Comparison of ENCODE assay signal across 9 mouse cellular contexts in genomic region chr7:125469937-125470336, GRCm38 (mm10). TPM values are rescaled to one million over a fixed set of nuclear protein-coding genes. Genes with fewer than 3 reads are reported as not detected.
A peak's percentile ranks its signal among the peaks of the same experiment; 100 is the strongest.
DNase-seq lines count a peak whose midpoint lies in the region; ATAC-seq and TF ChIP-seq lines count a peak whose summit lies in the region.
"Had no signal": no experiment of that assay in that cellular context is flagged by ENCODE, and none has a peak within 500 bp of the region (broad histone marks: within the 10 kb centered on the region; RNA-seq: fewer than 3 reads in every experiment).

No protein-coding gene starts in this region.

- H3K36me3 ChIP-seq in CH12.LX (replicated peaks in 1 of 2; ENCODE audit: control insufficient read depth in 1 of 2, insufficient read depth in 1 of 2, low read length in 1 of 2): peaks cover 51 to 82% of the 10 kb centered on the region in 2 experiments
- peaks cover 57% of the 10 kb centered on the region for H3K36me3 ChIP-seq in heart, postnatal 0 days (replicated peaks; ENCODE audit: control insufficient read depth, insufficient read depth, low read length)

- H3K27me3 ChIP-seq in CH12.LX (replicated peaks): no peaks in the 10 kb centered on the region
- H3K27me3 ChIP-seq in heart, postnatal 0 days (ENCODE audit: control insufficient read depth, insufficient read depth, low read length): no peaks in the 10 kb centered on the region
- H3K27me3 ChIP-seq: heart, embryonic 13.5 days had no signal

- H3K27ac ChIP-seq in CH12.LX (ENCODE audit: insufficient read depth, low read depth): no peak overlapping the region
- no peak overlapping the region for H3K27ac ChIP-seq in heart, postnatal 0 days (ENCODE audit: low read depth)
- H3K27ac ChIP-seq: heart, embryonic 13.5 days had no signal

- peak; percentile 93 to 97 for TF ChIP-seq CTCF in CH12.LX (conservative IDR thresholded peaks at IDR 0.05 in 1 of 2, IDR thresholded peaks at IDR 0.05 in 1 of 2; ENCODE audit: low read depth in 2 of 2, low read length in 2 of 2)
- TF ChIP-seq CTCF in heart, postnatal 0 days (IDR thresholded peaks at IDR 0.05; ENCODE audit: low read depth): peak; percentile 91

- in situ Hi-C loops in CH12.LX (cut with MboI; ENCODE audit: low pct_ligation_motif_present, low pct_unique_long_range_greater_than_20kb, low sequenced_read_pairs): no loop called here

- DNase-seq in CH12.LX (ENCODE audit: extremely low read depth): peak; percentile 79
- DNase-seq in adrenal gland, adult 8-10 months: peak; percentile 51
- peak; percentile 63 for DNase-seq in embryo, embryonic 11.5 days (ENCODE audit: low read depth, low spot score)
- peak; percentile 83 for DNase-seq in heart, postnatal 0 days (ENCODE audit: low spot score)
- DNase-seq in kidney, postnatal 36 days: peak; percentile 71 to 86
- peak; percentile 84 for DNase-seq in lung, postnatal 14 days
- DNase-seq in retina, postnatal 1 day: peak; percentile 81
- peak; percentile 87 for DNase-seq in thymus, postnatal 4 days

- WGBS in heart, postnatal 0 days: 22% methylated on average over 5 of the region's 5 CpGs

- peaks cover 5 to 54% of the 10 kb centered on the region in 2 experiments; a peak in 3 of 4 replicates for H3K4me1 ChIP-seq in CH12.LX (ENCODE audit: control insufficient read depth in 1 of 2, insufficient read depth in 2 of 2)
- peaks cover 16% of the 10 kb centered on the region for H3K4me1 ChIP-seq in heart, postnatal 0 days (ENCODE audit: control insufficient read depth, insufficient read depth)

- H3K9ac ChIP-seq in CH12.LX (ENCODE audit: insufficient read depth, low read depth): no peak overlapping the region
- no peak overlapping the region for H3K9ac ChIP-seq in heart, postnatal 0 days (replicated peaks; ENCODE audit: low read depth, low read length)
- H3K9ac ChIP-seq: heart, embryonic 13.5 days had no signal

- no peak overlapping the region for H3K4me3 ChIP-seq in CH12.LX (replicated peaks in 1 of 3; ENCODE audit: low read depth in 2 of 3, low read length in 2 of 3, poor library complexity in 1 of 3)
- no peak overlapping the region for H3K4me3 ChIP-seq in heart, postnatal 0 days (ENCODE audit: low read depth, low read length)
- H3K4me3 ChIP-seq: heart, embryonic 13.5 days had no signal

- TF ChIP-seq RAD21 in CH12.LX (IDR thresholded peaks at IDR 0.05; ENCODE audit: low read depth, low read length): peak; percentile 75

- no peaks in the 10 kb centered on the region for H3K9me3 ChIP-seq in CH12.LX (replicated peaks; ENCODE audit: low read length)
- H3K9me3 ChIP-seq in heart, postnatal 0 days (replicated peaks; ENCODE audit: control insufficient read depth, low read length): no peaks in the 10 kb centered on the region
- H3K9me3 ChIP-seq: heart, embryonic 13.5 days had no signal

- ATAC-seq in heart, postnatal 0 days (ENCODE audit: insufficient read depth, low read depth): no peak; the same call in 1 of the 2 replicates

- dilution Hi-C loops in CH12.LX (cut with MboI; ENCODE audit: extremely low pct_ligation_motif_present, extremely low pct_unique_long_range_greater_than_20kb, low sequenced_read_pairs): no loop called here

- no peak overlapping the region for H3K4me2 ChIP-seq in CH12.LX (ENCODE audit: insufficient read depth, low read depth, poor library complexity, severe bottlenecking)
- no peak overlapping the region for H3K4me2 ChIP-seq in heart, postnatal 0 days (ENCODE audit: low read depth, low read length)
- H3K4me2 ChIP-seq: heart, embryonic 13.5 days had no signal

- no peak for TF ChIP-seq EP300 in CH12.LX (IDR thresholded peaks at IDR 0.05; ENCODE audit: low read length)
- TF ChIP-seq EP300 in heart, postnatal 0 days (IDR thresholded peaks at IDR 0.05; ENCODE audit: low read depth): no peak

- no peak for TF ChIP-seq POLR2A in CH12.LX (IDR thresholded peaks at IDR 0.05; ENCODE audit: low read depth, low read length)

- H3K79me2 ChIP-seq in CH12.LX (replicated peaks; ENCODE audit: control insufficient read depth, extremely low read depth, insufficient read depth, poor library complexity, severe bottlenecking): no peaks in the 10 kb centered on the region

TF ChIP-seq in CH12.LX, 34 proteins besides CTCF, POLR2A, EP300 and RAD21:
- no peak for TF ChIP-seq MYC (IDR thresholded peaks at IDR 0.05; ENCODE audit: low read depth, low read length)
- TF ChIP-seq SMC3 (IDR thresholded peaks at IDR 0.05; ENCODE audit: low read depth, low read length): peak; percentile 90
- TF ChIP-seq ZC3H11A (IDR thresholded peaks at IDR 0.05; ENCODE audit: low read depth, low read length): peak; percentile 18; the same call in 1 of the 2 replicates
- 0 out of 2 replicates have a peak, but pooled peaks have one; percentile 31 for TF ChIP-seq ELF1 (IDR thresholded peaks at IDR 0.05; ENCODE audit: low read depth, low read length)
- TF ChIP-seq ZNF384 (IDR thresholded peaks at IDR 0.05; ENCODE audit: low read depth, low read length): no peak
- TF ChIP-seq TBP (conservative IDR thresholded peaks at IDR 0.05; ENCODE audit: low read depth, low read length): no peak
- 0 out of 2 replicates have a peak, but pooled peaks have one; percentile 38 for TF ChIP-seq MAZ (IDR thresholded peaks at IDR 0.05; ENCODE audit: low read depth, low read length)
- 0 out of 2 replicates have a peak, but pooled peaks have one; percentile 6 for TF ChIP-seq BHLHE40 (IDR thresholded peaks at IDR 0.05; ENCODE audit: low read depth, low read length)
- peak; percentile 39; the same call in 1 of the 2 replicates for TF ChIP-seq NELFE (IDR thresholded peaks at IDR 0.05; ENCODE audit: low read depth, low read length)
- TF ChIP-seq TCF12 (IDR thresholded peaks at IDR 0.05; ENCODE audit: low read depth, low read length): 0 out of 2 replicates have a peak, but pooled peaks have one; percentile 41
- TF ChIP-seq SIN3A (IDR thresholded peaks at IDR 0.05; ENCODE audit: low read length): peak; percentile 44; the same call in 1 of the 2 replicates

RNA-seq across cellular contexts. Expression of gene Nsmce1, which starts 21.5 kb away (rescaled TPM):
- total RNA-seq in CH12.LX (2012; rRNA removed) (56.1 and 74.8 TPM in 2 replicates), CH12.LX (2014; rRNA removed) (61.9 and 70.5 TPM in 2 replicates)
- polyA plus RNA-seq in CH12.LX (2012; ENCODE audit: insufficient read length, low read depth): 52.0 and 52.5 TPM in 2 replicates
- total RNA-seq in adrenal gland, adult 8-10 months (2022): 10 to 100 TPM; 49.6 to 62.7 (median 51.9) TPM
- 37.0 and 50.3 TPM in 2 replicates for total RNA-seq in heart, postnatal 0 days (2014; rRNA removed; ENCODE audit: low replicate concordance)
- 96.0 and 96.4 TPM in 2 replicates for polyA plus RNA-seq in heart, postnatal 0 days (2015; fragmentation: Nextera tagmentation; extraction: Ambion mirVana)

RNA-seq across cellular contexts. Expression of gene Kdm8, which starts 25.5 kb away (rescaled TPM):
- total RNA-seq in CH12.LX (2012; rRNA removed) (5.0 and 7.9 TPM in 2 replicates), CH12.LX (2014; rRNA removed) (8.7 and 8.9 TPM in 2 replicates)
- polyA plus RNA-seq in CH12.LX (2012; ENCODE audit: insufficient read length, low read depth): 6.6 and 6.7 TPM in 2 replicates
- total RNA-seq in adrenal gland, adult 8-10 months (2022): 1 to 10 TPM; 4.8 to 8.5 (median 6.2) TPM
- 4.0 and 6.8 TPM in 2 replicates for total RNA-seq in heart, postnatal 0 days (2014; rRNA removed; ENCODE audit: low replicate concordance)
- 3.7 and 3.8 TPM in 2 replicates for polyA plus RNA-seq in heart, postnatal 0 days (2015; fragmentation: Nextera tagmentation; extraction: Ambion mirVana)
